Mouse (Mus musculus): ENCODE data around the gene Rgs2. TPM values are rescaled to one million over a fixed set of nuclear protein-coding genes. Genes with fewer than 3 reads are reported as not detected.

Rgs2 gene
- 10 to 100 TPM; 38.1 to 43.0 TPM for total RNA-seq (2021)
- long read RNA-seq, transcript Rgs2-202 (5 exons, 3,021 nt), result major isoform, 7 of 9 reads
- long read RNA-seq, partial matches to known transcripts, result 0 of 9 reads
- long read RNA-seq, other reads (novel, unspliced or antisense), result 2 of 9 reads

GRCm38 (mm10) chr1:144003904-144004740, at the start of gene Rgs2:
Rgs2 (minus strand) TSS chr1:144004161.
- peak; percentile 97 to 98 for DNase-seq (ENCODE audit: low spot score in 2 of 2)

DNA sequence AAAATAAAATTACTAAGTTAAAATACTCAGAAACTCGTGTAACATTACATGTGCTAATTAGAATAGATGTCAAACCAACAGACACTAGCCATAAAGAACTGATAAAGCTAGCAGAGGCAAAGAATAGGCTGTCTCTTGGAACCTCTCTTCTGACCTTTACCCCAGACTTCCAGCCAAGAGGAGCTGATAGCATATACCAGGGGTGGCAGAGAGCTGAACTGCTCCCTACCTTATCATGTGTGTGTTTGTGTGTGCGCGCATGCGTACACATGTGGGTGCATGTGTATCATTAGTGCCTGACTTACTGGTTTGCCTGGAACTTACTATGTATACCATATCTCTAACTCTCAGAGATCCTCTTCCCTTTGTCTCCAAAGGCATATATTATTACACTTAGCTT, 49.4 kb upstream of the Rgs2 start:
- no peak for DNase-seq (ENCODE audit: low spot score in 2 of 2)

- DNase-seq (ENCODE audit: low spot score in 2 of 2), result no peak
Observed at GRCm38 (mm10) chr1:144041826-144042225, 37.9 kb upstream of the Rgs2 start.

- no peak for DNase-seq (ENCODE audit: low spot score in 2 of 2)
Observed at GRCm38 (mm10) chr1:144033498-144033897, 29.5 kb upstream of the Rgs2 start.

GRCm38 (mm10) chr1:144030499-144030898, 26.5 kb upstream of the Rgs2 start:
- DNase-seq (ENCODE audit: low spot score in 2 of 2), result no peak

GRCm38 (mm10) chr1:144029679-144030078, 25.7 kb upstream of the Rgs2 start:
- no peak for DNase-seq (ENCODE audit: low spot score in 2 of 2)

GRCm38 (mm10) chr1:144018417-144018958, 14.5 kb upstream of the Rgs2 start:
- peak; percentile 33 to 37 for DNase-seq (ENCODE audit: low spot score in 2 of 2)

DNA sequence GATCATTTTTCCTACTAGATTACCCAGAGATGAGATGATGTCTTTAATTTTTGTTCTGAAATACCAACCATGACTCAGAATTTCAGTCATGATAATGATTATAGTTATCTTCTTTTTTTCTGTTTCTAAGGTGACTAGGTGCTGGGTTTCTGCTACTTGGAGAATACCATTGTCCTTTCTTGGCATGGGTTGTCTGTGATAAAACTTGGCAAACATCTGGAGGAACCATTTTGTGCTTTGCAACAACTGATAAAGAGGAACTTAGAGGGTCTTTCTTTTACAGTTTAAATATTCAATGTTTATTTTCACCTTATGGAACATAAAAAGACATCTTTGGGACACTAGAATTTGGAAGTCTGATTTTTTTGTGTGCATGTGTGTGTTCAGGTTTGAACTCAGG, 10.0 kb upstream of the Rgs2 start:
- no peak for DNase-seq (ENCODE audit: low spot score in 2 of 2)

GRCm38 (mm10) chr1:144007341-144007740, 3.4 kb upstream of the Rgs2 start:
- DNase-seq (ENCODE audit: low spot score in 2 of 2), result no peak

GRCm38 (mm10) chr1:144006542-144006941, 2.6 kb upstream of the Rgs2 start:
- peak; percentile 70 to 77 for DNase-seq (ENCODE audit: low spot score in 2 of 2)

DNA sequence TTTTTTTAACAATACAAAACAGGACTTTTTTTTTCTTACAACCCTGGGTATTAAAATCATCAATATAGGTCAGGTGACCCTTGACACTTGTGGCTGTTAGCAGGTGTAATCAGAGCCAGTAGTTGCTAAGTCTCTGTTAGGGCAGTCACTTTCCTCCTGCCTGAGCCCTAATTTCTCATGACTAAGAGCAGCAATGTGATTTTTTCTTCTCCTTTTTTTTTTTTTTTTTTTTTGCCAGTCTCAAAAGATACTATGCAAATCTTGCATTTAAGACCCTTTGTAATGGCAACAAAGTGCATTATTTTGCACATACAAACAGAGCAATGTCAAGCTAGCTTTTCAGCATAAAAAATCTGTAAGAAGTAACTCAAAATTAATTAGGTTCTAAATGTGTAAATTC, 1.7 kb upstream of the Rgs2 start:
- DNase-seq (ENCODE audit: low spot score in 2 of 2), result no peak

GRCm38 (mm10) chr1:144004741-144005140, 780 bp upstream of the Rgs2 start:
- peak in 1 of 2 experiments; percentile 29 for DNase-seq (ENCODE audit: low spot score in 2 of 2)

DNA sequence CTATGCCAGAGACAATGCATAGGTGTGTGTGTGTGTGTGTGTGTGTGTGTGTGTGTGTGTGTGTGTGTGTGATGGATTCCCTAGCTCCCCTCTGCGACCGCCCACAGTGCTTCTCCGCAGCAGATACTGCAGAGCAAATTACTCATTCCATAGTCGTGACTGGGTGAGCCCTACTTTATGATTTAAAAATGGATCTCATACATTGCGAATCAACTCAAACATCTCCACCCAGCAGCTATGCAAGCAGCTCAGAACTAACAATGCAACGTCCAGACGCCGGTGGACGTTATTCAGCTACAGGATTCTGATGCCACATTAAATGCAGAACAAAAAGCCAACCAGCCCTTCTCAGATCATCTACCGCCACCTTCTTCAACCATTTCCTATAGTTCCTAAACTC, 545 bp downstream of the Rgs2 start:
- peak; percentile 21 to 49 for DNase-seq (ENCODE audit: low spot score in 2 of 2)

DNA sequence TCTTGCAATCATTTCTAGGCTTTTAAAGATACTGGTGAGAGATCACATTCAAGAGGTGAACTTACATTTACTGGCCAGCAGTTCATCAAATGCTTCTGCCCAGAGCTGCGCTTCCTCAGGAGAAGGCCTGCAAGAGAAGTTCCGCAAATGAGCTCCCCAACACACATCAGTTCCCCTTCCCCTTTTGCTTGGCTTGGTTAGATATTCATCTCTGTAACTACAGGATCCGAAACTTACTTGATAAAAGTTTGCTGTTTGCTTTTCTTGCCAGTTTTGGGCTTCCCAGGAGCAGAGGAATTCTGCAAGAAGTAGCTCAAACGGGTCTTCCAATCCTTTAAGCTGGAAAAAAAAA, 1.3 kb downstream of the Rgs2 start:
- DNase-seq (ENCODE audit: low spot score in 2 of 2), result no peak

- DNase-seq (ENCODE audit: low spot score in 2 of 2), result no peak
Observed at GRCm38 (mm10) chr1:144002036-144002714, 1.8 kb downstream of the Rgs2 start.

DNA sequence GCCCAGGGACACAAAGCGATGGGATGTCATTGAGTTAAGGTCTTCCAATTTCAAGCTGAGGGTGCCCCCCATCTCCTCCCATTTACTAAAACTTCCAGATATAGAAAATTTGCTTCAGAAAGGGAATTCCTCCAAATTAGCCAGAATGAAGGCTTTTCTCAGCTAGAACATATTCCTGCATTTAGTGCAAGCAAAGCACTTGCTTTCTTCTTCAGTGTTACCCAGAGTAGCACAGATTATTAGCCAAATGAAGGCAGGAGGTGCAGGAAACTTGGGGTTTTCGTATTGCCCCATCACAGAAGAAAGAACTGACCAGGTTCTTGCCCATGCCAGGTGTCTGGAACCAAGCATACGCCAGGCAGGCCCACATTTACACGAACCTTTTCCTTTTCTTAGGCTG, 3.7 kb downstream of the Rgs2 start:
- DNase-seq (ENCODE audit: low spot score in 2 of 2), result no peak

- DNase-seq (ENCODE audit: low spot score in 2 of 2), result no peak
Observed at GRCm38 (mm10) chr1:143999371-143999920, 4.5 kb downstream of the Rgs2 start.

GRCm38 (mm10) chr1:143993026-143993425, 10.9 kb downstream of the Rgs2 start:
- DNase-seq (ENCODE audit: low spot score in 2 of 2), result no peak

DNA sequence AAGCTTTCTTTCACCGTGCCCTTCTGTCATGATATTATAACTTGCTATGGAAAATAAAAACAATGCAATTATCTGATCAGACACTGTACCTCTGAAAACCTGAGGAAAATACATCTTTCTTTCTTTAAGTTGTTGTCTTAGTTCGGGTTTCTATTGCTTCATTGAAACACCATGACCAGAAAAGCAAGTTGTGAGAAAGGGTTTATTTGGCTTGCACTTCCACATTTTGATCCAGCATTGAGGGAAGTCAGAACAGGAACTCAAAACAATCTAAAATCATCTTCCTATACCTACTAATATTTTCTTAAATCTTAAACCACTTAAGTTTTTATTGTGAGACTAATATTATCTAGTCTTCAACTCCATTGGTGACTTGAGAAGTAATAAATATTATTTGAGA, 11.4 kb downstream of the Rgs2 start:
- DNase-seq (ENCODE audit: low spot score in 2 of 2), result no peak

GRCm38 (mm10) chr1:143990263-143990662, 13.7 kb downstream of the Rgs2 start:
- DNase-seq (ENCODE audit: low spot score in 2 of 2), result no peak

DNA sequence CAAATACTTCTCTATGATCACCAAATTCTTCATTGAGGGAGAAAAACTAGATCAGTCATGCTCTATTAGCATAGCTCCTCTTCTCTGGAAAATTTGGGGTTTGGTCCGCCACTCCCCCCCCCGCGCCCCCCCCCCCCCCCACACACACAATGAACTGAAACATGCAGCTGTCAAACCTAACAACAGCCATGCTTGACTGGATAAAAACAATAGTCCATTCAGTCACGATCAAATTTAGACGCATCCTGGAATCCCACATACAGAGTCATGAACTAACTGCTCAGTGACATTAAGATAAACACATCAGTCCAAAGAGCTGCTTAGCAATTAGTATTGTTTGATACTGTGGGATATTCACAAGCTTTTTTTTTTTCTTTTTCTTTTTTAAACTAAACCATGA, 14.2 kb downstream of the Rgs2 start:
- DNase-seq (ENCODE audit: low spot score in 2 of 2), result no peak

- DNase-seq (ENCODE audit: low spot score in 2 of 2), result no peak
Observed at GRCm38 (mm10) chr1:143988756-143989155, 15.2 kb downstream of the Rgs2 start.
